Mouse (Mus musculus) MEL (cell line): Measurements from ENCODE around the gene Hivep2. TPM values are rescaled to one million over a fixed set of nuclear protein-coding genes. Genes with fewer than 3 reads are reported as not detected.

Experiments used
- DNase-seq: peaks from one replicate; pipeline ENCODE4 v3.0.0; 2011; ENCODE audit warnings: low read depth, low spot score
- H3K27ac ChIP-seq: 2 replicates; pipeline ENCODE4 v1.5.1; 2012; ENCODE audit warnings: low read depth, mild to moderate bottlenecking, control low read depth, low read length, moderate library complexity; ENCODE audit not compliant: control insufficient read depth
- H3K27me3 ChIP-seq, 2 experiments: fragments of 150-350 bp in 1 of 2; sonication (generic) in 1 of 2; 2 replicates each; pipeline ENCODE4 v1.6.1; 2012; ENCODE audit warnings: low read length in 2 of 2, mild to moderate bottlenecking in 2 of 2, improper control_type of control experiment in 1 of 2, moderate library complexity in 1 of 2; ENCODE audit not compliant: insufficient read depth in 2 of 2, control insufficient read depth in 1 of 2
- H3K36me3 ChIP-seq, 2 experiments: 2 replicates each; pipeline ENCODE4 v1.6.1; 2012 to 2014; ENCODE audit warnings: low read length in 2 of 2, improper control_type of control experiment in 1 of 2, inconsistent platforms in 1 of 2, mild to moderate bottlenecking in 1 of 2; ENCODE audit not compliant: insufficient read depth in 2 of 2, control insufficient read depth in 1 of 2
- H3K4me1 ChIP-seq, 2 experiments: fragments of 150-350 bp in 1 of 2; sonication (generic) in 1 of 2; 2 replicates each; pipeline ENCODE4 v1.6.1; 2012; ENCODE audit warnings: low read length in 2 of 2, improper control_type of control experiment in 1 of 2, mild to moderate bottlenecking in 1 of 2; ENCODE audit not compliant: insufficient read depth in 2 of 2, control insufficient read depth in 1 of 2
- H3K4me3 ChIP-seq, 2 experiments: fragments of 150-350 bp in 1 of 2; sonication (generic) in 1 of 2; 2 replicates each; pipeline ENCODE4 v1.5.1; 2012; ENCODE audit warnings: low read depth in 2 of 2, low read length in 2 of 2, mild to moderate bottlenecking in 2 of 2, moderate library complexity in 2 of 2, control low read depth in 1 of 2, improper control_type of control experiment in 1 of 2; ENCODE audit not compliant: control insufficient read depth in 1 of 2, insufficient read depth in 1 of 2
- H3K79me2 ChIP-seq: 2 replicates; pipeline ENCODE4 v1.6.1; 2012; ENCODE audit warnings: mild to moderate bottlenecking, low read length, moderate library complexity; ENCODE audit not compliant: control insufficient read depth, poor library complexity, insufficient read depth
- H3K9ac ChIP-seq: 2 replicates; pipeline ENCODE4 v1.6.1; 2012; ENCODE audit warnings: low read depth, mild to moderate bottlenecking, control low read depth, low read length, moderate library complexity; ENCODE audit not compliant: control insufficient read depth, poor library complexity, severe bottlenecking
- H3K9me3 ChIP-seq: fragments of 150-350 bp; sonication (generic); replicated peaks from 2 replicates; pipeline ENCODE4 v1.6.1; 2012; ENCODE audit warnings: mild to moderate bottlenecking, low read length, improper control_type of control experiment, moderate library complexity; ENCODE audit not compliant: insufficient read depth
- E2F4 ChIP-seq: IDR thresholded peaks from 2 replicates; pipeline ENCODE4 v1.6.1; 2011; ENCODE audit warnings: low read depth, low read length, improper control_type of control experiment, borderline replicate concordance
- ETS1 ChIP-seq: IDR thresholded peaks from 2 replicates; pipeline ENCODE4 v1.6.1; 2012; ENCODE audit warnings: low read depth, mild to moderate bottlenecking, inconsistent platforms, low read length, improper control_type of control experiment, moderate library complexity
- GABPA ChIP-seq: IDR thresholded peaks from 2 replicates; pipeline ENCODE4 v1.6.1; 2012; ENCODE audit warnings: low read depth, mild to moderate bottlenecking, inconsistent platforms, low read length, improper control_type of control experiment, moderate library complexity
- KAT2A ChIP-seq: conservative IDR thresholded peaks from 2 replicates; pipeline ENCODE4 v1.6.1; 2012; ENCODE audit warnings: low read depth, low read length, improper control_type of control experiment, inconsistent platforms
- MAZ ChIP-seq: IDR thresholded peaks from 2 replicates; pipeline ENCODE4 v1.6.1; 2012; ENCODE audit warnings: low read depth, mild to moderate bottlenecking, inconsistent platforms, low read length, improper control_type of control experiment
- NRF1 ChIP-seq: IDR thresholded peaks from 2 replicates; pipeline ENCODE4 v1.6.1; 2014; ENCODE audit warnings: low read depth, mild to moderate bottlenecking, inconsistent platforms, low read length, improper control_type of control experiment, moderate library complexity; ENCODE audit not compliant: poor library complexity, insufficient read depth, severe bottlenecking
- RAD21 ChIP-seq: IDR thresholded peaks from 2 replicates; pipeline ENCODE4 v1.6.1; 2011; ENCODE audit warnings: mild to moderate bottlenecking, low read depth, low read length, improper control_type of control experiment
- RCOR1 ChIP-seq: IDR thresholded peaks from 2 replicates; pipeline ENCODE4 v1.6.1; 2012; ENCODE audit warnings: low read depth, mild to moderate bottlenecking, inconsistent platforms, low read length, improper control_type of control experiment
- SMC3 ChIP-seq: IDR thresholded peaks from 2 replicates; pipeline ENCODE4 v1.6.1; 2011; ENCODE audit warnings: low read depth, low read length, improper control_type of control experiment
- TBP ChIP-seq: IDR thresholded peaks from 2 replicates; pipeline ENCODE4 v1.8.0; 2011; ENCODE audit warnings: low read depth, low read length, improper control_type of control experiment
- TCF12 ChIP-seq: IDR thresholded peaks from 2 replicates; pipeline ENCODE4 v1.6.1; 2014; ENCODE audit warnings: low read depth, mild to moderate bottlenecking, inconsistent platforms, low read length, improper control_type of control experiment, moderate library complexity
- UBTF ChIP-seq: IDR thresholded peaks from 2 replicates; pipeline ENCODE4 v1.6.1; 2012; ENCODE audit warnings: low read depth, mild to moderate bottlenecking, inconsistent platforms, low read length, improper control_type of control experiment, moderate library complexity, borderline replicate concordance; ENCODE audit not compliant: insufficient read depth
- ZC3H11A ChIP-seq: IDR thresholded peaks from 2 replicates; pipeline ENCODE4 v1.6.1; 2012; ENCODE audit warnings: low read depth, mild to moderate bottlenecking, inconsistent platforms, low read length, improper control_type of control experiment
- ZKSCAN1 ChIP-seq: IDR thresholded peaks from 2 replicates; pipeline ENCODE4 v1.6.1; 2012; ENCODE audit warnings: low read depth, mild to moderate bottlenecking, inconsistent platforms, low read length, improper control_type of control experiment, moderate library complexity
- ZNF384 ChIP-seq: IDR thresholded peaks from 2 replicates; pipeline ENCODE4 v1.6.1; 2012; ENCODE audit warnings: low read depth, mild to moderate bottlenecking, inconsistent platforms, low read length, improper control_type of control experiment
- polyA plus RNA-seq, 2 experiments: library from polyadenylated mRNA; stranded (reverse) in 1 of 2; unstranded in 1 of 2; fragments of >175 nt in 1 of 2; fragments of >200 nt in 1 of 2; gene quantifications; 2 replicates each; pipeline versions ENCODE4 v1.2.1 to v1.2.4; 2012; ENCODE audit warnings: low replicate concordance in 2 of 2, low read depth in 1 of 2; ENCODE audit not compliant: insufficient read length in 2 of 2, insufficient read depth in 1 of 2, missing spikeins in 1 of 2
- total RNA-seq: library from RNA; depleted of rRNA; stranded (reverse); fragments of 300-350 nt; gene quantifications from 2 replicates; pipeline ENCODE4 v1.2.3, GENCODE M21; 2012

The Hivep2 gene
- total and polyA plus RNA-seq, 3 experiments = not detected

- TF ChIP-seq KAT2A (no peak), ZC3H11A (no peak), NRF1 (no peak), TCF12 (no peak), SMC3 (no peak)
These were observed 7.8 kb downstream of the Hivep2 start (continued) for GRCm38 (mm10) chr10:13973563-13974179.

- Histone ChIP-seq H3K4me3 (no peak overlapping the region), H3K9me3 (no peaks in the 10 kb centered on the region), H3K27ac (no peak overlapping the region), H3K4me1 (no peaks in the 10 kb centered on the region), H3K9ac (no peak overlapping the region), H3K27me3 (no peaks in the 10 kb centered on the region), H3K36me3 (no peaks in the 10 kb centered on the region), H3K79me2 (no peaks in the 10 kb centered on the region)
- TF ChIP-seq E2F4 (no peak), GABPA (no peak)
- no peak for DNase-seq
These were observed 8.6 kb downstream of the Hivep2 start for GRCm38 (mm10) chr10:13974472-13974871.

DNA sequence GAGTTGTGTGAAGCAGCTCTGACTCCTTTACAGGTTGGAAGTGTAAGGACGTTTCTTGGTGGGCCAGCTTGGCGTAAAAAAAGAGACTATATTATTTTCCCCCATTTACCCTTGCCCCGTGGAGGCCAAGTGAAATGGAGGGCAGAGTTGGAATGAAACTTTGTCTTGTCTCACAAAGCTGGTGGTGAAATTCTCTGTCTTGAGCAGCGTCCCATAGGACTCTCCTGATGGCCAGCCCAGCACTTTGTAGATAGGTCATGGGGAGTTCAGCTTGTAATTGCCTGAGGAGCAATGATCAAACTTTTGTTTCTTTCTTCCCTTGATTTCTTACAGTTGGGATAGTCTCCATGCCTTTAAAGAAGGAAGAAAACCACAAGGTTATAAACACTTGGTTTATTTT lies 10.0 kb downstream of the Hivep2 start:
- DNase-seq = no peak
- no peaks in the 10 kb centered on the region for H3K36me3 ChIP-seq
- H3K27ac ChIP-seq = no peak overlapping the region
- H3K9ac ChIP-seq = no peak overlapping the region
- no peaks in the 10 kb centered on the region for H3K9me3 ChIP-seq
- no peak overlapping the region for H3K4me3 ChIP-seq
- no peaks in the 10 kb centered on the region for H3K27me3 ChIP-seq
- H3K4me1 ChIP-seq = no peaks in the 10 kb centered on the region
- no peak for TF ChIP-seq E2F4
- no peak for TF ChIP-seq ZNF384
- TF ChIP-seq RAD21 = no peak
- no peak for TF ChIP-seq MAZ
- no peak for TF ChIP-seq RCOR1
- TF ChIP-seq ZKSCAN1 = no peak
- TF ChIP-seq NRF1 = no peak
- TF ChIP-seq TBP = no peak
- TF ChIP-seq UBTF = no peak
- TF ChIP-seq GABPA = no peak
- TF ChIP-seq ETS1 = no peak
- no peaks in the 10 kb centered on the region for H3K79me2 ChIP-seq
